Mouse (Mus musculus): ENCODE data around the gene Cmss1. TPM values are rescaled to one million over a fixed set of nuclear protein-coding genes. Genes with fewer than 3 reads are reported as not detected.

The Cmss1 gene
- total RNA-seq, 4 experiments from 2014 or later = 19.5 to 24.8 (median 21.3) TPM

- no peak for DNase-seq (ENCODE audit: low spot score in 2 of 2)
Measured at GRCm38 (mm10) chr16:57478451-57478850, 128.2 kb downstream of the Cmss1 start.

GRCm38 (mm10) chr16:57473415-57474085 lies 133.1 kb downstream of the Cmss1 start:
- DNase-seq (ENCODE audit: low spot score in 2 of 2) = no peak

- no peak for DNase-seq (ENCODE audit: low spot score in 2 of 2)
Measured at GRCm38 (mm10) chr16:57471071-57471470, 135.6 kb downstream of the Cmss1 start.

- DNase-seq (ENCODE audit: low spot score in 2 of 2) = no peak
Measured at GRCm38 (mm10) chr16:57470286-57470830, 136.3 kb downstream of the Cmss1 start.

- DNase-seq (ENCODE audit: low spot score in 2 of 2) = no peak
Measured at GRCm38 (mm10) chr16:57469869-57470268, 136.8 kb downstream of the Cmss1 start.

- DNase-seq (ENCODE audit: low spot score in 2 of 2) = no peak
Measured at GRCm38 (mm10) chr16:57469301-57469700, 137.4 kb downstream of the Cmss1 start.

- no peak for DNase-seq (ENCODE audit: low spot score in 2 of 2)
Measured at GRCm38 (mm10) chr16:57465386-57465913, 141.2 kb downstream of the Cmss1 start.

GRCm38 (mm10) chr16:57456003-57456402 lies 150.7 kb downstream of the Cmss1 start:
- DNase-seq (ENCODE audit: low spot score in 2 of 2) = no peak

- DNase-seq (ENCODE audit: low spot score in 2 of 2) = no peak
Measured at GRCm38 (mm10) chr16:57455573-57455972, 151.1 kb downstream of the Cmss1 start.

GRCm38 (mm10) chr16:57454106-57454763 lies 152.4 kb downstream of the Cmss1 start:
- no peak for DNase-seq (ENCODE audit: low spot score in 2 of 2)

GRCm38 (mm10) chr16:57453009-57453408 lies 153.7 kb downstream of the Cmss1 start:
- DNase-seq (ENCODE audit: low spot score in 2 of 2) = no peak

GRCm38 (mm10) chr16:57445096-57446094 lies 161.3 kb downstream of the Cmss1 start:
- no peak for DNase-seq (ENCODE audit: low spot score in 2 of 2)

GRCm38 (mm10) chr16:57440706-57441437 lies 165.8 kb downstream of the Cmss1 start:
- no peak for DNase-seq (ENCODE audit: low spot score in 2 of 2)

GRCm38 (mm10) chr16:57439206-57439605 lies 167.5 kb downstream of the Cmss1 start:
- DNase-seq (ENCODE audit: low spot score in 2 of 2) = no peak

- no peak for DNase-seq (ENCODE audit: low spot score in 2 of 2)
Measured at GRCm38 (mm10) chr16:57438288-57438685, 168.4 kb downstream of the Cmss1 start.

- no peak for DNase-seq (ENCODE audit: low spot score in 2 of 2)
Measured at GRCm38 (mm10) chr16:57437523-57438287, 169.0 kb downstream of the Cmss1 start.

- no peak for DNase-seq (ENCODE audit: low spot score in 2 of 2)
Measured at GRCm38 (mm10) chr16:57434640-57435039, 172.0 kb downstream of the Cmss1 start.

GRCm38 (mm10) chr16:57433671-57434070 lies 173.0 kb downstream of the Cmss1 start:
- no peak for DNase-seq (ENCODE audit: low spot score in 2 of 2)

- DNase-seq (ENCODE audit: low spot score in 2 of 2) = no peak
Measured at GRCm38 (mm10) chr16:57433173-57433572, 173.5 kb downstream of the Cmss1 start.

GRCm38 (mm10) chr16:57431294-57431693 lies 175.4 kb downstream of the Cmss1 start:
- DNase-seq (ENCODE audit: low spot score in 2 of 2) = no peak
